Mouse (Mus musculus): ENCODE data around the gene Gm11733.

Gene Gm11733

GRCm38 (mm10) chr11:117478271-117479006 is 5.7 kb upstream of the Gm11733 start:
- DNase-seq (ENCODE audit: low spot score): peak; percentile 96

GRCm38 (mm10) chr11:117479007-117479719 is 5.0 kb upstream of the Gm11733 start:
- DNase-seq (ENCODE audit: low spot score): peak; percentile 85

- DNase-seq (ENCODE audit: low spot score): peak; percentile 29
Observed at GRCm38 (mm10) chr11:117479746-117480145, 4.4 kb upstream of the Gm11733 start.

- peak; percentile 88 for DNase-seq (ENCODE audit: low spot score)
Observed at GRCm38 (mm10) chr11:117482300-117482676, 1.9 kb upstream of the Gm11733 start.

- peak; percentile 93 for DNase-seq (ENCODE audit: low spot score)
Observed at GRCm38 (mm10) chr11:117482677-117483511, 1.3 kb upstream of the Gm11733 start.

GRCm38 (mm10) chr11:117491408-117492208 is 7.4 kb downstream of the Gm11733 start:
- no peak for DNase-seq (ENCODE audit: low spot score)

- no peak for DNase-seq (ENCODE audit: low spot score)
Observed at GRCm38 (mm10) chr11:117492209-117492505, 8.0 kb downstream of the Gm11733 start.

- DNase-seq (ENCODE audit: low spot score): peak; percentile 45
Observed at GRCm38 (mm10) chr11:117496812-117497211, 12.6 kb downstream of the Gm11733 start.

- DNase-seq (ENCODE audit: low spot score): peak; percentile 23
Observed at GRCm38 (mm10) chr11:117497256-117498136, 13.3 kb downstream of the Gm11733 start.

GRCm38 (mm10) chr11:117498137-117498511 is 14.0 kb downstream of the Gm11733 start:
- DNase-seq (ENCODE audit: low spot score): peak; percentile 49

GRCm38 (mm10) chr11:117508972-117509371 is 24.8 kb downstream of the Gm11733 start:
- no peak for DNase-seq (ENCODE audit: low spot score)

- DNase-seq (ENCODE audit: low spot score): no peak
Observed at GRCm38 (mm10) chr11:117515718-117516421, 31.7 kb downstream of the Gm11733 start.

- no peak for DNase-seq (ENCODE audit: low spot score)
Observed at GRCm38 (mm10) chr11:117516422-117516796, 32.2 kb downstream of the Gm11733 start.

- peak; percentile 56 for DNase-seq (ENCODE audit: low spot score)
Observed at GRCm38 (mm10) chr11:117521906-117522780, 38.0 kb downstream of the Gm11733 start.

GRCm38 (mm10) chr11:117522879-117523519 is 38.8 kb downstream of the Gm11733 start:
- DNase-seq (ENCODE audit: low spot score): peak; percentile 92

GRCm38 (mm10) chr11:117525606-117526349 is 41.6 kb downstream of the Gm11733 start:
- DNase-seq (ENCODE audit: low spot score): no peak

GRCm38 (mm10) chr11:117532374-117532773 is 48.2 kb downstream of the Gm11733 start:
- DNase-seq (ENCODE audit: low spot score): no peak

GRCm38 (mm10) chr11:117534912-117535311 is 50.7 kb downstream of the Gm11733 start:
- DNase-seq (ENCODE audit: low spot score): peak; percentile 66

Measured in MN1 (cell line).